Mouse (Mus musculus) cerebellum, postnatal 4 days (tissue): ENCODE measurements at regions not wholly inside any gene's neighbourhood (a gene's known extent, or its start where the extent isn't known, plus 50 kb on each side); places are given as distances from the start of the nearest gene placed in this dataset.

Source experiments
- DNase-seq, 2 experiments: peaks; one replicate each; pipeline ENCODE4 v3.0.0; 2022; ENCODE audit warnings: low spot score in 2 of 2, mixed read lengths in 1 of 2

- DNase-seq: no peak
Observed at GRCm38 (mm10) chr9:103813791-103814190, 52.2 kb upstream of the Tmem108 start.

GRCm38 (mm10) chr9:103818998-103819397 lies 57.4 kb upstream of the Tmem108 start:
- DNase-seq: no peak

DNA sequence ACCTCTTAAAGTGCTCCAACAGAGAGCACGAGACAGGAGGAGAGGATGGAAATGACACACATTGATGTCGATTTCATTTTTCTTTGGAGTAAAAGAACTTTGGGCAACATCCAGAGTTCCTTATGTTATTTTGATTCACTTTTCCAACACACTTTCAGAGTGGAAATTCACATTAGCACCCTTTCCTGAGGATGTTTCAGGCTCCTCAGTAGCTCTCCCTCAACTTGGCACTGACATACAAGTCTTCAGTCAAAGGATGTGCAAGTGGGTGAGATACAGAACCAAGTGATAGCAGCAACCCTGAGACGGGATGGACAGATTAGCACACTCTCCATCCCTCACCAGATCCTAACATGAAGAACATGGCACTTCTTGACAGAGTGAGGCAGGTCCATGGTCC lies 60.0 kb upstream of the Tmem108 start:
- DNase-seq: no peak

- DNase-seq: no peak
Observed at GRCm38 (mm10) chr9:103823491-103823890, 61.9 kb upstream of the Tmem108 start.

GRCm38 (mm10) chr9:103841199-103841598 lies 79.6 kb upstream of the Tmem108 start:
- DNase-seq: no peak

GRCm38 (mm10) chr9:103843836-103844235 lies 82.2 kb upstream of the Tmem108 start:
- DNase-seq: no peak

DNA sequence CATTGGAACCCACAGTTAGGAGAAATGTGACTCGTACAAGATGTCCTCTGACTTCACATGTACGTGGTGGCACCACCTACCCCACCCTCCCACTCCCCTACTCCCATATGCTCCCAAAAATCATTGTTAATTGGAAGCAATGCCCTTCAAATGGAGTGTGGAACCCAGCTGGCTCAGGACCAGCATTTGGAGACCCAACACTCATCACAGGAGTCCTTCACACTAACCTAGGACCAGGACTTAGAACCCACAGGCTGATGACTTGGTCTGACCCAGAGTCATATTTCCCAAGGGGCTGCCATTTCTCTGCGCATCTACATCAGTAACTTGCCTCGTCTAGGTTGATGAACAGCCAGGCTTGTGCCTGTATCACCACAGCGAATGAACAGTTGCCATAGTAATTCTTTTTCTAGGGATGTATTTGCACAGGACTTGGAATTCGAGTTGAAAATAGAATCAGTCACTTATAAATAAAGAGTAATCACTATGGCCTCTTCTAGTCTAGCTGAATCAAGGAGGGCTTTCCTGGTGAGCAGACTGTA lies 84.3 kb upstream of the Tmem108 start:
- DNase-seq: no peak

- no peak for DNase-seq
Observed at GRCm38 (mm10) chr9:103847931-103848330, 86.3 kb upstream of the Tmem108 start.

DNA sequence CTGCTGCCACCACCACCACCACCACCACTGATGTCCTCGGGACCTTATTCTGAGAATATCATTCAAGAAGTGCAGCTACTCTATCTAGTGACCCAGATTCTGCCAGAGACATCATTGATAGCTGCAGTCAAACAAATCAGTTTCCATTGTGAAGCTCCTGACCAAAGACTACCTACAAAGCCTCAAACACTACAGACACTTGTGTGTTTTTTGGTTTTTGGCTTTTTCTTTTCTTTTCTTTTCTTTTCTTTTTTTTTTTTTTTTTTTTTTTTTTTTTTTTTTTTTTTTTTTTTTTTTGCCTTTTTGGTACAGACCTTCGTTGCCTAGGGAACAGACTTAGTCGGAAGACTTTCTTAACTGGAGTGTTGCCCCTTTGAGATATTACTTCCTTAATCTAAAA lies 87.4 kb upstream of the Tmem108 start:
- DNase-seq: no peak

GRCm38 (mm10) chr9:103852691-103853090 lies 91.1 kb upstream of the Tmem108 start:
- no peak for DNase-seq

DNA sequence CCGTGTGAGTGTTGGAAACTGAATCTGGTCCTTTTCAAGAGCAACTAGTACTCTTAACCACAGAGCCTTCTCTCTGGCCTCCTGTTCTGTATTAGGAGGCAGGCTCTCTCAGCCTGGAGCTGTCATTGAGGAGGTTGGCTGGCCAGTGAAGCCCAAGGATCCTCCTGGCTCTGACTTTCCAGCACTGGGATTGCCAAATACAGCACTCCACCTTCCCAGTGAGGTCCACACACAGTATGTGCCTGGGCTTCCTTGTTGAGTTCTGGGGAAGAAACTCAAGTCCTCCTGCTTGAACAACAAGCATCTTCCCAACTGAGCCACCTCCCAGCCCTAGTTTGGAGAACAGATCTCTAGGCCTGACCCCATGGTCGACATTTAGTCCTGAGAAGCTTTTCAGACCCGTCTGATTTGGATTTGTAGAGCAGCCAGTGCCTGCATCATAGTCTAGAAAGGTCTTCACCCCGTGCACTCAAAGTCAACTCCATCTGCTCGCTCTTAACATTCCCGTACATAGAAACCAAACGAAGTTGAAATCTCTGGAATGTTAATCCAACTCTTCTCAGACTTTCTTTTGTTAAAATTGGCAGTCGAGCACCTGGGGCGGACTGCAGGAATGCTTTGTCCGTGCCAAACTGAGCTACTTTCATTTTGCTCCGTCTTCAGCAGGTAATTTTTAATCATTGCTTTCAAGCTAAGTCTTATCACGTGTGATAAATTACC lies 99.2 kb upstream of the Tmem108 start:
- no peak for DNase-seq

GRCm38 (mm10) chr9:103862493-103862892 lies 100.9 kb upstream of the Tmem108 start:
- DNase-seq: no peak

- no peak for DNase-seq
Observed at GRCm38 (mm10) chr9:103867433-103868209, 106.0 kb upstream of the Tmem108 start.

GRCm38 (mm10) chr9:103869276-103869675 lies 107.6 kb upstream of the Tmem108 start:
- peak in 1 of 2 experiments; percentile 9 for DNase-seq

- no peak for DNase-seq
Observed at GRCm38 (mm10) chr9:103872119-103872518, 110.5 kb upstream of the Tmem108 start.

GRCm38 (mm10) chr9:103873876-103874275 lies 112.2 kb upstream of the Tmem108 start:
- DNase-seq: no peak

DNA sequence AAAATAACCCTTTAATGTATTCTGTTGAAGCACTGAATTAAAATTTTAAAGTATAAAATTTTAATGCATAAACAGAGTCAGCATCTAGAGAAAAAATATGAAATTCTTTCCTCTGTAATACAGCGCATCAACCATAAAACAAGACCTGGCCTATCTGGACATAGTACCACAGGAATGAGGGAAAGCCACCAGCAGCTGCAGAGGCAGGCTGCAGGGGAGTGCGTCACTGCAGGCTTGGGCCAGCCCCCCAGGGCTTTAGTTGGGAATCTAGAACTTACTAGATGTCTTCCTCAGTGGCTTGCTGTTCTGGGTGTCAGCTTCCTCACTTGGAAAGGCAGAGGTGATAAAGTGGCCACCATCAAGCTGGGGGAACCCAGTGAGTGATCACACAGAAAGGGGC lies 116.2 kb upstream of the Tmem108 start:
- no peak for DNase-seq

GRCm38 (mm10) chr9:103892827-103893226 lies 109.5 kb upstream of the Nphp3 start:
- DNase-seq: no peak

- DNase-seq: no peak
Observed at GRCm38 (mm10) chr9:103894376-103894775, 108.0 kb upstream of the Nphp3 start.

GRCm38 (mm10) chr9:103899311-103899710 lies 103.0 kb upstream of the Nphp3 start:
- DNase-seq: no peak

DNA sequence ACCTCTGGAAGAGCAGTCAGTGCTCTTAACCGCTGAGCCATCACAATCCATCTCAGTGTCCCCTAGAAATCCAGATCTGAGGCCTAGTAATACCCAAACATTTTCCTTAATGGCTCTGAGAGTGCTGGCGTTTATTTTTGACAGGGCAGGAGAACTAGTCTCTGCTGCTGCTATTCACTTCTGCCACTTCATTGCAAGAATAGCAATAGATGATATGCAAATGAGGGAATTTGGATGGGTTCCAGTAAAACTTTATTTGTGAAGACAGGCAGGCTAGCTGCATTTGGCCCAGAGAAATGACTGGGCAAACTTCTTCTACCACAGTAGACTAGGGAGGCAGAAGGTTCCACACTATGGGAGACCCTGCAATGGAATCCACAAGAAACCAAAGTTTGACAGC lies 91.0 kb upstream of the Nphp3 start:
- DNase-seq: no peak

DNA sequence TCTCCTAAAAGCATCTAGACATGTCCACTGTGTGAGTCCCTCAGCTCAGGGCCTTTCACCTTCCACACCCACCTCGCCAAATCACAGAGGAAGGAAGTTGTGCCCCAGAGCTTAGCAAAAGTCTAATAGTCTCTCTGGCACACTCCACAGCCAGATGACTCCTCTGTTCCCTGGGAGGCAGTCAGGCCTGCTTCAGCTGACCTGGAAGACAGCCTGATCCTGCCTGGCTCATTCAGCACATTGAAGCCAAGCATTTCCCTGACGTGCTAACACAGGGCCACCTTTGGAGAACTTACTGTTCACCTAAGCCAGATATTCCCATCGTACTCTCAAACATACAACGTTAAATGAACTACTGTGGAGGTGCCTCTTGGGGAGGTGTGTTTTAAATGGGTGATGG lies 87.2 kb upstream of the Nphp3 start:
- no peak for DNase-seq

GRCm38 (mm10) chr9:103917771-103918170 lies 84.6 kb upstream of the Nphp3 start:
- no peak for DNase-seq
